Mouse (Mus musculus): ENCODE measurements around the gene Ciapin1.
"Not testable (repeated sequence)": the region's sequence is repeated elsewhere in the genome, so short reads cannot be mapped to it uniquely, and the experiment has no call there.

The Ciapin1 gene

DNA sequence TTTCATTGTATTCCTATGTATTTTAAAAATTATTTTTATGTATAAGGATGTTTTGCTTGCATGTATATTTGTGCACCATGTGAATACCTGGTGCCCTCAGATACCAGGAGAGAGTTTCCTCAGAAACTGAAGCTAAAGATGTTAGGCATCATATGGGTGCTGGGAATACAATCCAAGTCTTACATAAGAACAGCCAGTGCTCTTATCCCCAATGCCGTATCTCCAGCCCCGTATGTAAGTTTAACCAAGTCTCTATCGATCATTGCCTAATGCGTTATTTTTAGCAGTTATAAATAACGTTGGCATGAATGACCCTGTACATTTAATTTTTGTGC, 18.8 kb upstream of the Ciapin1 start:
- DNase-seq (ENCODE audit: low spot score), result no peak

DNA sequence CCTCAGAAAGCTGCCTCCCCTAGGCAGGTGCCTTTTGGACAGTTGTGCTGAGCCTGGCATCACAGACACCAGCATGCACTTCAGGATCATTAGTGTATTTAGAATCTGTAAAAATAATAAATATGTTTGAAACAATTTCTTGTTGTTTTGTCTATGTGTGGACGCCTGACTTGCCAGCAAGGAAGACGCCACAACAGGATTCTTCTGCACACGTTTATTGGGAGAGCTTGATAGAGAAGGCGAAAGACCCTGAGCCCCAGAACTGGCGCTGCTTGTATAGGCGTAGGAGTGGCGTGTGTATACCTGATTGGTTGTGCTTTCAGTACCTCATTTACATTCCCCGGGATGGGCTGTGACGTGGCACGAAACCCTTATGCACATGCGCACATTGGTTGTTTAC, 16.6 kb upstream of the Ciapin1 start:
- DNase-seq (ENCODE audit: low spot score), result not testable (repeated sequence)

DNA sequence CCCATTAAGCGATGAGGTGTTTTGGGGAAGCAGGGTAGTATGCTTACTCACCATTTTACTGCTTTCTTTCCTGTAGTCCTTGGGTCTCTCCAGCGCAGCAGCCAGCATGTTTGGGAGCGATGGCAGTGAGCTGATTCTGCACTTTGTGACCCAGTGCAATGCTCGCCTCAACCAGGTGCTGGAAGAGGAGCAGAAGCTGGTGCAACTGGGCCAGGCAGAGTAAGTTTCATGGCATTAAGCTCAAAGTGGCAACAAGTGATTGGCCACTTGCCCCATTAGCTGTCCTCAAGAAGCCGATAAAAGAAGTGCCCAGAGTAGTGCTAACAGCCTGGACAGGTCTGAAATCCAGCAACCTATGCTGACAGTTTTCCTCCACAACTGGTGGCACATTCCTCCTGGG, 11.9 kb upstream of the Ciapin1 start:
- no peak for DNase-seq (ENCODE audit: low spot score)

DNA sequence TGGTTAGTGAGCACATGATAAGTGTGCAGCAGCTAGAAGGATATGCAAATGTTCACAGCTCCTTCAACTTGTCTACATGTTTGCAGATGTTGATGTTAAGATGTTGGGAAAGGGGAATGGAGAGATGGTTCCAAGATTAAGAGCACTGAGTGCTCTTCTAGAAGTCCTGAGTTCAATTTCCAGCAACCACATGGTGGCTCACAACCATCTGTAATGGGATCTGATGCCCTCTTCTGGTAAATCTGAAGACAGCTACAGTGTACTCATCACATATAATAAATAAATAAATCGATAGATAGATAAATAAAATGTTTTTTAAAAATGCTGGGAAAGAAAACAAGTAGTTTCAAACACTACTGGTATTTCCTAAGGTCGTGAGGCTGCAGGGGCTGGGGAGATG, 3.0 kb upstream of the Ciapin1 start:
- DNase-seq (ENCODE audit: low spot score), result no peak

DNA sequence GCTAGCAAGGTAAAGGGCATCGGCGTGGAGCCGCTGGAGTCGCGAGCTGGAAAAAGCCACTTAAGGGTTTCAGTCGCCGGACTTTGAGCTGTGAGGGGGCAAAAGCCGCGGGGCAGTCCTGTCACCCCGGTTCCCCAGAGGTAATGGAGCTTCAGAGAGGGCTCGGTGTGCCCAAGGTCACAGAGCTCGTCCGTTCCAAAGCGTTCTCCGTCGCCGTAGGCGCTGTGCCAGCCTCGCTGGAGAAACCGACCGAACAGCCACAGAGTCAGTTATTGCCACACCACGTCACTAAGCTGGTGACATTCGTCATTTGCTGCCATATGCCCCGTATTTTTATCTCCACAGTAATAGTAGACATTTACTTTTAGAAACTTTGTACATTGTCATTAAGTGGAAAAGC, 442 bp upstream of the Ciapin1 start:
- DNase-seq (ENCODE audit: low spot score), result no peak

DNA sequence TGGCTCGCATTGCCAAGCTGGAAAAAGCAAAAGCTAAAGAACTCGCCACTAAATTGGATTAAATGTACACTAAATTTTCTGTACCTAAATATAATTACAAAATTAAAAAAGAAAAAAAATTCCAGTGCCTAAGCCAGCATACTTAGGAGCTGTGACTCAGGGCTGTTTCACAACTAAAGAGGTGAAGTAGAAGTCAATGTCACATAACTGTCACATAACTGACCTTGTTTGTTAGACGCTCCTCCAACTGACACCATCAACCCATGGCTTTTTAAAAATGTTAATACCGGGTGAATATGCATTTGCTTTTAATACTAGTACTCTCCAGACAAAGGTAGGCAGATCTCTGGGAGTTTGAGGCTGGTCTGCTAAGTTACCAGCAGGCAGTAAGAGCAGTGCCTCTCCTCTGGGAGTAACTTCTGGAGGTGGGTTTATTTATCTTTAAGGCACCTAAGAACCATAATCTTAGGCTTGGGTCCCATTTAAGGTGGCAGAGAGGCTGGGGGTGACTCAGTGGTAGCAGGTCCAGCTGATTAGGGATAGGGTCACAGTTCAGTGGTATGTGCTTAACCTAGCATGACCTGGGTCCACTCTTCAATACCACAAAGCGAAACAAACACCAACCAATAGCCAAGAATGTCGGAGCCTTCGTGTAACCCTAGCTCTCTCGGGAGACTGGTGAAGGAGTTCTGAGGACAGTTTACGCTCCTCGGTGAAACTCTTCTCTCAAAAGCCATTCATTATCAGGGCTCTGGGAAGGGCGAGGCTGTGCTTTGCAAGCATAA, 1.5 kb downstream of the Ciapin1 start:
- DNase-seq (ENCODE audit: low spot score), result peak; percentile 18

DNA sequence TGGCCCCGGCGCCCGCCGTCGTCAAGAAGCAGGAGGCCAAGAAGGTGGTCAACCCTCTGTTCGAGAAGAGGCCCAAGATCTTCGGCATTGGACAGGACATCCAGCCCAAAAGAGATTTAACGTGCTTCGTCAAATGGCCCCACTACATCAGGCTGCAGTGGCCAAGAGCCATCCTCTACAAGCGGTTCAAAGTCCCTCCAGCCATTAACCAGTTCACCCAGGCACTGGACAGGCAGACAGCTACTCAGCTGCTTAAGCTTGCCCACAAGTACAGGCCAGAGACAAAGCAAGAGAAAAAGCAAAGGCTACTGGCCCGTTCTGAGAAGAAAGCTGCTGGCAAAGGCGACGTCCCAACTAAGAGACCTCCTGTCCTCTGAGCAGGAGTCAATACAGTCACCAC, 2.4 kb downstream of the Ciapin1 start:
- not testable (repeated sequence) for DNase-seq (ENCODE audit: low spot score)

DNA sequence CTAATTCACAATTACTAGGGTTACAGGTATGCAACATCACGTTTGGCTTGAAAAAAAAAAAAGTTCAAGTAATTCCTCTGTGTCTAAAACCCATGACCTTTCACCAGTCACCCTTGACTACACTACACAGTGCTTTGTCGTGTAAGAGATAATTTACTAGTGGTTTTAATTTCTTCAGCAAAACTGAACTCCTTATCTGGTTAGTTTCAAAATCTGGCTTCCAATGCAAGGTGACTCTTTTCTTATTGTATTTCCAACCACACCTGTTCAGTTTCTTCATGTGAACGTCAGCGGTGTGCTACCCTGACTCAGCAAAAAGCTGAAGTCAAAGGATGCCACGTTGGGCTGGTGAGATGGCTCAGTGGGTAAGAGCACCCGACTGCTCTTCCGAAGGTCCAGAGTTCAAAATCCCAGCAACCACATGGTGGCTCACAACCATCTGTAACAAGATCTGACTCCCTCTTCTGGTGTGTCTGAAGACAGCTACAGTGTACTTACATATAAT, 4.2 kb downstream of the Ciapin1 start:
- DNase-seq (ENCODE audit: low spot score), result peak; percentile 11

DNA sequence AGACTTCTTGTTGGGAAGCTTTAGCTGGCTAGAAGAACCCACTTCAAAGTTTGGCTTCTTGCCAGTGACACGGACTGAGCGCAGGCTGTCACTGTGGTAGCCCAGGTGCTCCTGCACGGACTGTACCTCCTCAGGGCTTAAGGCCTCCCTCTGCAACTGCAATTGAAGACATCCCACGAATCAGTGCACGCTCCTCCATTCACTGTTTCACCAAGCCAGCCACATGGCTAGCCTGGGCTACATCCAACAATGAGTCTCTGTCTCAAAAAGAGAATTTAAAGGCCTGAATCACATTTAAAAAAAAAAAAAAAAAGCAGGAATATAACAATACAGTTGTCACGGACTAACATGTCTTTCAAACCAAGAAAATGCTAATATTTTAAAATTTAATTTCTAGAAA, 9.9 kb downstream of the Ciapin1 start:
- no peak for DNase-seq (ENCODE audit: low spot score)

DNA sequence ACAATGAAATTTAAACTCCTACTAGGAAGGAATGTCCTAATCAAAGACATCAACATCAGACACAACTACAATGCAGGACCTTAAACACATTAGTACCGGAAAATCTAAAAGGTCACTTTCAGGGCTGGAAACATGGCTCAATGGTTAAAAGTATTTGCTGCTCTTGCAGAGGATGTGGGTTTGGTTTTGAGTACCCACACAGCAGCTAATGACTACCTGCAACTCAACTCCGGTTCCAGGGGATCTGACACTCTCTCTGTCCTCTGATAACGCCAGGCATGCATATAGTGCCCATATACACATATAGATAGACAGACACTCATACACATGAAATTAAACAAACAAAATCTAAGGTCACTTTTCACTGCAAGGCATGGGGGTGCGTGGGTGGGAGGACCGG, 11.9 kb downstream of the Ciapin1 start:
- no peak for DNase-seq (ENCODE audit: low spot score)

DNA sequence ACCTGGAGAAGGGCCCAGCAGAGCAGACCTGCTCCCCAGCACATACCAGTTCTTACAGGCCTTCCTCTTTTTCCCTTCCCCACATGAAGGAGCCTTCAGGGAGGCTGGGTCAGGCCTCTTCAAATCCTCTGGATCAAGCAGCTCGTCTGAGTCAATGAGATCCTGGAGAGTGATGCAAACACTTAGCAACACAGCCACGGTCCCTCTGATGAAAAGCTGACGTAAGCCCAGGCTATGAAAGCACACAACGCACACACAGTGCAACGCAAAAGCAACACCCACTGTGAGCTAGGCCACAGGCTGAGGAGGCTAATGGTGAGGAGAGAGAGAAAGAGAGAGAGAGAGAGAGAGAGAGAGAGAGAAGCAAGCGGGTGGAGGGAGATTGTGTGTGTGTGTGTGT, 13.0 kb downstream of the Ciapin1 start:
- no peak for DNase-seq (ENCODE audit: low spot score)

DNA sequence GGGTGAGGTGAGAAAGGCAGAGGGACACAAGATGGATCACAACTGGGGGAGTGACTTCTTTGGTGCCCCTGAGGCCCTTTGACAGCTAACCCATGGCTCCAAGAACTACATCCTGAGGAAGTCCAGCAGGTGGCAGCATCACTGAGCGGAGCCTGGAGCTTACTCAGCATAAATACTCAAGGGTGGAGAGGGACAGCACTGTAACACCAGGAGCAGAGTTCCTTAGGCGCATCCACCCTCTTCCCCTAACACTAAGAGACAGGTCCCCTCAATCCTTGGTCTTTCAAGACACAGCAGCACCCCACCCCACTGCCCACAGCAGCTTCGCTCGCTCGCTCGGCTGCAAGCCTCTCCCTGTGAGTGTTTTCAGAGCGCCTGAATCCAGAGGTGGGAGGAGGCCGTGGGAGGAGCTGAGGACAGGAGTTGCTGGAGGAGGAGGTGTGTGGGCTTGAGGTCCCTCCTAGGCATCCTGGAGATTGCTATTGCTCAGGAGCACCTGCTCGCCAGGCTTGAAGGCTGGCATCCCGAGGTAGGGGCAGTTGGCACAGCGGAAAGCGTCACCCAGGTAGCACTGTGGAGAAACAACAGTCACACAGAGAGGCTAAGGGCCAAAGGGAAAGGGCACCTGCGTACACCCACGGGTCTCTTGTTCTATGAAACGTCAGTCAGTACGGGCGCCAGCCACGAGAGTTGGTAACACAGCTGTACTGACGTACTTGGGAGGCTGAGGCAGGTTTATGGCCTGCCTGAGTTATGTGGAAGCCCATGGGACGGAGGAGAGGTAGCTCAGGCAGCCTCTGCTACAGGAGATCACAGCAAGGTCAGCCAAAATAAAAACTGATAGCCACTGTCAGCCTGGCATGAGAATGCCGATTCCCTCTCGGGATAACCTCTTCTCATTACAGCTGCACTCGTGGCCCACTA, 15.3 kb downstream of the Ciapin1 start:
- peak; percentile 59 for DNase-seq (ENCODE audit: low spot score)

DNA sequence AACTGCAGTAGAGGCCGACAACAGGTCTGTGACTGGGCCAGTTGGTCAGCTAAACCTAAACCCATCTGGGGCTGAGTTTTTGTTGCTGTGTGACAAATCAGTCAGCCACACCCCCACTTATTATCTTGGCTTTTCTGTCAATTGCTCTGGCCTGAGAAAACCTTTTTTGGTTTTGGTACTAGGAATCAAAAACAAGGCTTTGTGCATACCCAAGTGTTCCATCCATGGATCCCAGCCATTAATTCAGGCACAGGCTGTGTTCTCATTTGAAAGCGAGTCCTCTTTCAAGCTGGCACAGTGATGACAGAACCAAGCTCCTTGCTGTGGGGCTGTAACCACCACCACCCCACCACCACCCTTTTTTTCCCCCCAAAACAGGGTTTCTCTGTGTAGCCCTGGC, 16.8 kb downstream of the Ciapin1 start:
- no peak for DNase-seq (ENCODE audit: low spot score)

DNA sequence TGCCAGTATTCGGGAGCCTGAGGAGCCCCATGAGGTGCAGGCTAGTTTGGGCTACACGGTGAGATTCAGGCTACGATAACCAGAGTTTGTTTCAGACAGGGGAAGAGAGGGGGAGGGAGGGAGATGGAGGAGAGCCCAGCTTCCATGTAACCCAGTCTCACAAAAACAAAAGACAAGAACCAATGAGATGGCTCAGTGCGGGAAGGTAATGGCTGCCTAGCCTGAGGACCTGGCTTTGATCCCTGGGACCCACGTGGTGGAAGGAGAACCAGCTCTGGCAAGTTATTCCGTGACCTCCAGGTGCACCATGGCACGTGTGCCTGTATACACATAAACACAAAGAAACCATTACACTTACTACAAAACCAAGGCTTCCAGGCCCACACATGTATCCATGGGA, 17.6 kb downstream of the Ciapin1 start:
- DNase-seq (ENCODE audit: low spot score), result no peak

DNA sequence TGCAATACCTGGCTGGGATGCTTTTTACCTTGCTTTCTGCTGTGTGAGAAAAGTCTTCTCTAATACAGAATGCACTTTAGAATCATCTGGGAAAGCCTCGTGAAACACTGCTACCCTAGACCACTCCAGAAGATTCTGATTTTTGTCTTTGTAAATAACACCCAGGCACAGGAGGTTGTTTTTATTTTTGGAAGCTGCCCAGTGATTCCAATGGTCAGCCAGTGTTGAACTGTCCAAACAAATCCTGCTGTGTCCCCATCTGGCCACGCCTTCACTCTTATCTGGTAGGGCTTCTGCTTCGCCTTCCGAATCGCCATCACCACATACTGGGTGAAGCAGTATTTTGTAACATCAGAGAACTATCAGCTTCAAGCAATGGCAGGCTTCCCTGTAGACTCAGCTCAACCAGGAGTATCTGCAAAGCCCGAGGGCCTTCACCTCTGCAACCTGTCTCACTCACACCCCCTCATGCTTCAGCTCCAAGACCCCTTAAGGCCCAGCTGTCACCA, 18.4 kb downstream of the Ciapin1 start:
- peak; percentile 22 for DNase-seq (ENCODE audit: low spot score)

DNA sequence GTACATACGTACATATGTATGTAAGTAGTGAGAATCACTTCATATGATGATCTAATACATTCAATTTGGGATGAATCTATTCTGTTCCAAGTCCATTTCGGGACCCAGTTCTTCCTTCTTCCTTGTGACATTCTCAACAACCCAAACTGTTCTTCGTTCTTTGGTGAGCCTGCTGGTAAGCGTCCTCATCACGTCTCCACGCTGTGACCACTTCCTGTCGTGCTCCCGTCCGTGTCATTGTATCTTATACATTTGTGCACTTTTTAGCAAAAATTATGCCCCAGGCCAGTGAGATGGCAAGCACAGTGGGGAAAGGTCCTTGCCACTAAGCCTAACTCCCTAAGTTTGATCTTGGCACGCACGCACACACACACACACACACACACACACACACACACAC, 20.2 kb downstream of the Ciapin1 start:
- DNase-seq (ENCODE audit: low spot score), result no peak

DNA sequence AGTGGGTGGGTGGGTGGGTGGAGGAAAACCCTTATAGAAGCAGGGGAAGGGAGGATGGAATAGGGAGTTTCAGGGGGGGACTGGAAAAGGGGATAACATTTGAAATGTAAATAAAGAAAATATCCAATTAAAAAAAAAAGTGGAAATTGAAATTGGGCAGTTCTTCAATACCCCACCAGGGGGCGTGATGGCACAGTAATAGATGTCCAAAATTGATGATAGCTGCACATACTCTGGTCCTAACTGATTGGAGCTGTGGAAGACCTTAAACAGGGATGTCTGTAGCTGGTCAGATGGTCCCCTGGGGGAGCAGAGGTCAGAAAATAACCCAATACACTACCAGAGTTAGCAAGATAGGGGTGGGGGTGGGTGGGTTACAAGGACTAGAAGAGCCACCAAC, 23.6 kb downstream of the Ciapin1 start:
- no peak for DNase-seq (ENCODE audit: low spot score)

DNA sequence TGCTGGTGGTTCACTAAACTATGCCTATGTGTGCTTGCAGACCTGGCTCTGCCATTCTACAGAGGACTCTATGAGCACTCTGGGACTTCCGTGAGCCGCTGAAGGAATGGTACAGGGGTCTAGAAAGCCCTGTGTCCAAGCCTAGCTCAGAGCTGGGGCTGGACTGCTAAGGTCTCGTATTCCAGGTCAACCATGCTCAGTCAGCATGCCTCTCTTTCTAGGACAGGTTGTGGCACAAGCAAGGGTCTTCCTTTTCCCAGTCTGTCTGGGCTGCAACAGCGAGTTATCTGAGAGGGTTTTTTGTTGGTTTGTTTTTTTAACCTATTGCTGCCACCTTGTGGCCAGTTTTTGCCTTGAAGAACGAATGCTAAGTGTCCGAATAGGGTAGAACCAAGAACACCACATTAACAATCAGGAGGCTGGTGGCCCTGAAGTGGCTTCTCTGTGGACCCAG, 25.5 kb downstream of the Ciapin1 start:
- DNase-seq (ENCODE audit: low spot score), result peak; percentile 83

DNA sequence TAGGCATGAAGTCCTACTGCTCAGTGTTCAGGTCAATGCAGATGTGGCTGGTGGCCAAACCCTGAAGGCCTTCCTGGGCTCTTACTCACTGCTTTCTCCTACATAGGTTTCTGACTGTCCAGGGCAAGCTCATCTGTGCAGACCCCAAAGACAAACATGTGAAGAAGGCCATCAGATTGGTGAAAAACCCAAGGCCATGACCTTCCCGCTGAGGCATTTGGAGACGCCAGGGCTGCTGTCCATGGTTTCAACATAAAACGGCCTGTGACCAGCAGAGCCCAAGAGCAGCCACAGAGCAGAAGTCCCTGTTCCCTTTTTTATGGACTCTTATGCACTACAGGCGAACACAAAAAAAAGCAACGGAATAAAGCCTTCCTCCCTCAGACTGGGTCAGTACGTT, 26.5 kb downstream of the Ciapin1 start:
- no peak for DNase-seq (ENCODE audit: low spot score)

DNA sequence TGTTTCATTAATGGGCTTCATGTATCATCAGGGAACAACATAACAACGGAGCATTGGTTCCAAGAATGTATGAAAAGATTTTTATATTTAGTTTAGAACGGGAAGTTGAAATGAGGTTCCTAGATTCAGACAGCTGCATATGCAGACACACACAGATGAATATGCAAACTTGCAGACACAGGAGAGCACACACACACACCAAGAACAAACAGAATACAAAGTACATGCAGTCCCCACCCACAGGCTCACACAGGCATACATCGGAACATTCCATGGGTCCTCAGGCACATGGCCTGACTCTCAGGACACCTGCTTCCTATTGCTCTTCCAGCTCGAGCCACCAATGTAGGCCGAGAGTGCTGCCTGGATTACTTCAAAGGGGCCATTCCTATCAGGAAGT, 27.3 kb downstream of the Ciapin1 start:
- no peak for DNase-seq (ENCODE audit: low spot score)

DNA sequence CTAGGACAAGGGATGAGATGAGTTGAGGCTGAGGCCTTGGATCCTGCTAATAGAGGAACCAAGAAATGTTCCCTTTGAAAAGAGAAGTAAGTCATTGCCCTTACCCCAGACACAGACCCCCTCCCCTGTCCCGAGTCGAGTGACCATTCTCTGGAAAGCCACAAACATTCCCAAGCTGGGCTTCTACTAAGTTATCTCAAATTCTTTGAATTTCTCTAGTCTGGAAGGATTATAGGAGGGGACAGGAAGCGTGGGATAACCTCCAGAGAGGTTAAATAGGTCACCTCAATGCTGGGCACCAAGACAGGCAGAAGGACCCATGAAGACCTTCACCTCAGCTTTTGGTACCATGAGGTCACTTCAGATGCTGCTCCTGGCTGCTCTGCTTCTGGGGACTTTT, 28.0 kb downstream of the Ciapin1 start, which contains the start of gene Ccl17:
Gene Ccl17, plus strand, starts transcription at position 301 of the 400 bp plus-strand sequence.
- no peak for DNase-seq (ENCODE audit: low spot score)

DNA sequence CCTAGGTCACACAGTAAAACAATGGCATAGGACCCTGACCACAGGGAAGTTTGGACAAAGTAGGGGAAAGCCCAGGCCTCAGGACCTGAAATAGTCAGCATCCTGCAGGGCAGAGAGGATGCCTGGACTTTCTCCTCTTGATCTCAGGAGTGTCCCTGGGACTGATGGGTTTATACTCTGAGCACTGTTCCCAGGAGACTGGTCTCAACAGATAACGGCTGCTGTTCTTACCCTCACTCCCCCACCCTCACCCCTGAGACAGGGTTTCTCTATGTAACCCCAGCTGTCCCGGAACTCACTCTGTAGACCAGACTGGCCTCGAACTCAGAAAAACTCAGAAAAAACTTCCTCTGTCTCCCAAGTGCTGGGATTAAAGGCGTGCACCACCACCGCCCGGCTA, 29.8 kb downstream of the Ciapin1 start:
- DNase-seq (ENCODE audit: low spot score), result no peak

DNA sequence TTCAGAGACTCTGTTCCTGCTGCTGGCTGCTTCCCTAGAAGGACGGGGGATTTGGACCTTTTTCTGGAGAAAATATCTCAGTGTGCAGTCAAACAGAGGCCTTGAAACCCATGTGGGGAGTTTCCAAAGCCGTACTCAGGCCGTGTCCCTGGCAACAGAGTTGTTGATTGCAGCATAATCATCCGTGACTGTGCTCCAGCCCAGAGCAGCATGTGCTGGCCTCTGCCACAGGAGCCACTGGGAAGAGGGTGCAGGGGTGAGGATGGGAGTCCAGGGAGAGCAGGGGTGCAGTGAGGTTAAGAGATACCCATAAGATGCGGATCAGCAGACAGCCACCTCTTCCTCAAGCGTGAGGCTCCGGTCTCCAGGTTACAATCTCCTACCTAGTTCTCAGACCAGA, 30.7 kb downstream of the Ciapin1 start:
- no peak for DNase-seq (ENCODE audit: low spot score)

Data from yolk sac, embryonic 10.5 days (tissue).